8 mouse cellular contexts compared by ENCODE assay signal in the genomic region with DNA sequence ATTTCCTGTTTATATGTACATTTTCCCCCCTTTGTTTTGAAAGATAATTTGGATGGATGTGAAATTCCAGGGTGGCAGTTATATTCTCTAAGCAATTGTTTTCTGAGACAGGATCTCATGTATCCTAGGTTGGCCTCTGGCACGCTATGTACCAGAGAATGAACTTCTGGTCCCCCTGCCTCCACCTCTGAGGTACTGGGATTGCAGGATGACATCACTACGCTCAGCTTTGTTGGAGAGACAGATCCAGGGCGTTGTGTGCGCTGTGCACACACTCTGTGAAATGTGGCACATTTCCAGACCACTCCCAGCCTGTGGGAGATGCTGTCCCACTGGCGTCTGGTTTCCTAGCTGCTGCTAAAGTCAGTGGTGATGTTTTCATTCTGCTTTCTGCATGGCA. TPM values are rescaled to one million over a fixed set of nuclear protein-coding genes. Genes with fewer than 3 reads are reported as not detected.
DNase-seq lines count a peak whose midpoint lies in the region; ATAC-seq lines count a peak whose summit lies in the region.
"Had no signal": no experiment of that assay in that cellular context is flagged by ENCODE, and none has a peak within 500 bp of the region (broad histone marks: within the 10 kb centered on the region; RNA-seq: fewer than 3 reads in every experiment).

No protein-coding gene starts in this region.

- H3K4me3 ChIP-seq in midbrain, embryonic 15.5 days: no peak overlapping the region
- H3K4me3 ChIP-seq in midbrain, embryonic 11.5 days (ENCODE audit: low read depth, low read length): no peak overlapping the region
- H3K4me3 ChIP-seq in intestine, embryonic 16.5 days (ENCODE audit: low read length): no peak overlapping the region
- H3K4me3 ChIP-seq: liver, embryonic 13.5 days had no signal

- 43% methylated on average over 5 of the region's 5 CpGs for WGBS in midbrain, embryonic 15.5 days
- WGBS in midbrain, embryonic 11.5 days: 79% methylated on average over 5 of the region's 5 CpGs
- WGBS in intestine, embryonic 16.5 days: 28% methylated on average over 5 of the region's 5 CpGs

- 0 out of 2 replicates have a peak, but pooled peaks have one; percentile 27 for ATAC-seq in midbrain, embryonic 15.5 days (replicated peaks)
- ATAC-seq in midbrain, embryonic 11.5 days (ENCODE audit: low FRiP score): no peak
- ATAC-seq in intestine, embryonic 16.5 days: peak; percentile 53; the same call in 1 of the 2 replicates

- H3K4me2 ChIP-seq in midbrain, embryonic 15.5 days: no peak overlapping the region
- H3K4me2 ChIP-seq in midbrain, embryonic 11.5 days: no peak overlapping the region
- no peak overlapping the region for H3K4me2 ChIP-seq in intestine, embryonic 16.5 days (ENCODE audit: low read depth, low read length)
- H3K4me2 ChIP-seq: liver, embryonic 13.5 days had no signal

- DNase-seq in midbrain, embryonic 11.5 days (ENCODE audit: low spot score, missing footprints): no peak
- DNase-seq in gastrocnemius, postnatal 14 days: peak; percentile 44
- peak; percentile 65 for DNase-seq in lung, postnatal 25 days (ENCODE audit: low spot score)
- no peak for DNase-seq in thymus, postnatal 14 days
- no peak for DNase-seq in urinary bladder, postnatal 10 days (ENCODE audit: low spot score)
- DNase-seq: liver, embryonic 13.5 days had no signal

- no peaks in the 10 kb centered on the region for H3K4me1 ChIP-seq in midbrain, embryonic 15.5 days
- H3K4me1 ChIP-seq in midbrain, embryonic 11.5 days (ENCODE audit: control insufficient read depth, insufficient read depth, low read length): no peaks in the 10 kb centered on the region
- H3K4me1 ChIP-seq in intestine, embryonic 16.5 days (ENCODE audit: control insufficient read depth, insufficient read depth, low read length): 0 out of 2 replicates have a peak, but pooled peaks cover 3% of the 10 kb centered on the region
- H3K4me1 ChIP-seq: liver, embryonic 13.5 days had no signal

- no peaks in the 10 kb centered on the region for H3K9me3 ChIP-seq in midbrain, embryonic 15.5 days
- H3K9me3 ChIP-seq in midbrain, embryonic 11.5 days (ENCODE audit: control insufficient read depth, low read length): no peaks in the 10 kb centered on the region
- no peaks in the 10 kb centered on the region for H3K9me3 ChIP-seq in intestine, embryonic 16.5 days (ENCODE audit: control insufficient read depth, low read length)
- H3K9me3 ChIP-seq: liver, embryonic 13.5 days had no signal

- no peaks in the 10 kb centered on the region for H3K36me3 ChIP-seq in midbrain, embryonic 15.5 days (replicated peaks)
- no peaks in the 10 kb centered on the region for H3K36me3 ChIP-seq in midbrain, embryonic 11.5 days (ENCODE audit: control insufficient read depth, insufficient read depth, low read length)
- H3K36me3 ChIP-seq in intestine, embryonic 16.5 days (ENCODE audit: control insufficient read depth, insufficient read depth, low read length): no peaks in the 10 kb centered on the region
- H3K36me3 ChIP-seq: liver, embryonic 13.5 days had no signal

- no peaks in the 10 kb centered on the region for H3K27me3 ChIP-seq in midbrain, embryonic 15.5 days (replicated peaks)
- H3K27me3 ChIP-seq in midbrain, embryonic 11.5 days (ENCODE audit: control insufficient read depth, insufficient read depth, low read length): no peaks in the 10 kb centered on the region
- H3K27me3 ChIP-seq in intestine, embryonic 16.5 days (replicated peaks; ENCODE audit: control insufficient read depth, insufficient read depth, low read length): no peaks in the 10 kb centered on the region
- H3K27me3 ChIP-seq: liver, embryonic 13.5 days had no signal

- no peak overlapping the region for H3K9ac ChIP-seq in midbrain, embryonic 15.5 days
- no peak overlapping the region for H3K9ac ChIP-seq in midbrain, embryonic 11.5 days (ENCODE audit: low read length)
- H3K9ac ChIP-seq in intestine, embryonic 16.5 days (ENCODE audit: low read depth, low read length): no peak overlapping the region
- H3K9ac ChIP-seq: liver, embryonic 13.5 days had no signal

- intact Hi-C loops in gastrocnemius, postnatal 14 days (cut with DNase I; ENCODE audit: low total_unique reads): no loop called here

- no peak overlapping the region for H3K27ac ChIP-seq in midbrain, embryonic 15.5 days
- H3K27ac ChIP-seq in midbrain, embryonic 11.5 days (ENCODE audit: low read depth, low read length): no peak overlapping the region
- no peak overlapping the region for H3K27ac ChIP-seq in intestine, embryonic 16.5 days (ENCODE audit: low read length)
- H3K27ac ChIP-seq: liver, embryonic 13.5 days had no signal

RNA-seq across cellular contexts. Expression of gene Uchl1, which starts 21.7 kb away (rescaled TPM):
- polyA plus RNA-seq in midbrain, embryonic 15.5 days (2015; fragmentation: Nextera tagmentation; extraction: Ambion mirVana): 1,755 and 1,834 TPM in 2 replicates
- 473 and 474 TPM in 2 replicates for polyA plus RNA-seq in midbrain, embryonic 11.5 days (2014; fragmentation: Nextera tagmentation; extraction: Ambion mirVana)
- 10 to 100 TPM in 1 of 2 experiments, 1 to 10 TPM in 1; 9.8 to 14.2 TPM for total RNA-seq in gastrocnemius, postnatal 14 days (2021)
- 75.0 and 89.7 TPM in 2 replicates for polyA plus RNA-seq in intestine, embryonic 16.5 days (2015; fragmentation: Nextera tagmentation; extraction: Ambion mirVana)

RNA-seq across cellular contexts. Expression of gene Apbb2, which starts 35.6 kb away (rescaled TPM):
- 110 and 115 TPM in 2 replicates for polyA plus RNA-seq in midbrain, embryonic 15.5 days (2015; fragmentation: Nextera tagmentation; extraction: Ambion mirVana)
- 33.1 and 34.0 TPM in 2 replicates for polyA plus RNA-seq in midbrain, embryonic 11.5 days (2014; fragmentation: Nextera tagmentation; extraction: Ambion mirVana)
- 10 to 100 TPM; 41.0 to 48.3 TPM for total RNA-seq in gastrocnemius, postnatal 14 days (2021)
- polyA plus RNA-seq in intestine, embryonic 16.5 days (2015; fragmentation: Nextera tagmentation; extraction: Ambion mirVana): 31.2 and 32.8 TPM in 2 replicates

Comparison
In these comparisons a context has a peak if more than half of its experiments do, and no peak if none do; other contexts are left out.
1. DNase-seq: peak in gastrocnemius, postnatal 14 days (single experiment) and lung, postnatal 25 days (single experiment); none in midbrain, embryonic 11.5 days (single experiment), thymus, postnatal 14 days (single experiment) and urinary bladder, postnatal 10 days (single experiment).